In genomic region chr2:128782231-128782630, GRCm38 (mm10) we compare ENCODE assay signal across 16 mouse cellular contexts.
"Had no signal": no experiment of that assay in that cellular context is flagged by ENCODE, and none has a peak within 500 bp of the region (broad histone marks: within the 10 kb centered on the region; RNA-seq: fewer than 3 reads in every experiment).

No protein-coding gene starts in this region.

- DNase-seq: kidney, adult 18-20 months; kidney, adult 9 months; kidney, postnatal 14 days; kidney, postnatal 4 days; liver; liver, postnatal 0 days; lung, embryonic 14.5 days; lung, postnatal 10 days; thymus, adult 18-20 months; thymus, postnatal 14 days; thymus, postnatal 4 days had no signal

- H3K27me3 ChIP-seq: limb, embryonic 13.5 days; midbrain, embryonic 12.5 days; midbrain, embryonic 15.5 days had no signal

- H3K4me2 ChIP-seq: limb, embryonic 13.5 days; lung, embryonic 14.5 days; midbrain, embryonic 12.5 days; midbrain, embryonic 15.5 days had no signal

- H3K4me3 ChIP-seq: limb, embryonic 13.5 days; midbrain, embryonic 12.5 days; midbrain, embryonic 15.5 days had no signal

- H3K36me3 ChIP-seq: midbrain, embryonic 12.5 days; midbrain, embryonic 15.5 days had no signal

- H3K4me1 ChIP-seq: midbrain, embryonic 15.5 days had no signal

- H3K9me3 ChIP-seq: limb, embryonic 13.5 days; midbrain, embryonic 12.5 days; midbrain, embryonic 15.5 days had no signal

- H3K9ac ChIP-seq: limb, embryonic 13.5 days; liver, embryonic 14.5 days; liver, postnatal 0 days; lung, embryonic 14.5 days; midbrain, embryonic 12.5 days; midbrain, embryonic 15.5 days had no signal

- H3K27ac ChIP-seq: limb, embryonic 13.5 days; liver, embryonic 14.5 days; midbrain, embryonic 12.5 days; midbrain, embryonic 15.5 days had no signal

- ATAC-seq: intestine, embryonic 16.5 days; liver, postnatal 0 days; midbrain, embryonic 15.5 days had no signal
